Mouse (Mus musculus) heart, postnatal 0 days (tissue): ENCODE measurements around the gene Gm2a.

Experiments used
- CTCF ChIP-seq: IDR thresholded peaks from 2 replicates; pipeline ENCODE4 v1.5.1; 2016; ENCODE audit warnings: antibody characterized with exemption, control low read depth, low read depth
- EP300 ChIP-seq: IDR thresholded peaks from 2 replicates; pipeline ENCODE4 v1.6.1; 2016; ENCODE audit warnings: antibody characterized with exemption, low read depth

DNA sequence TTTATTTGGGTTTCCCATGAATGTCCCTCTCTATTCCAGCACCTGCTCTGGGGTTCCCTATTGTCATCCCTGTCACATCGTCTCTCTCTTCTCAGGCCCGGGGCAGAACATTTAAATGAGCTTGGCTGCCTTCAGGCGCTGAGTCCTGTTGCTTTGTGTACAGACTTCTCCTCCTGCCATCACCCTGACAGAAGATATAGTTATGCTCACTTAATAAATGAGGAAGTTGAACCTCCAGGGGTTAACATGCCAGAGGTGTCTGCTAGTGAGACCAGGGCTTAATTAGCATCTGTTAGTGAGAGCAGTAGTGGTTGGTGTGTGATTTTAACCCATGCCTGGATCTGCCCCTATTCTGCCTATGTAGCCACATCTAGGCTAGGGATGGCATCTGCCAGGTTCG is 2.0 kb downstream of the Gm2a start:
- no peak for TF ChIP-seq CTCF
- TF ChIP-seq EP300: no peak
